Mouse (Mus musculus): ENCODE measurements around the gene Vipr1. TPM values are rescaled to one million over a fixed set of nuclear protein-coding genes. Genes with fewer than 3 reads are reported as not detected.

Gene Vipr1
- total RNA-seq, 4 experiments from 2014 or later = 0.96 to 2.0 (median 1.2) TPM

- DNase-seq (ENCODE audit: low spot score in 2 of 2) = no peak
These were observed 75.7 kb downstream of the Vipr1 start for GRCm38 (mm10) chr9:121718070-121718705.

GRCm38 (mm10) chr9:121718792-121719318 lies 76.3 kb downstream of the Vipr1 start, which contains the start of gene Nktr:
TSS of gene Nktr (plus strand) at chr9:121719169.
- DNase-seq (ENCODE audit: low spot score in 2 of 2) = peak; percentile 96 to 98

DNA sequence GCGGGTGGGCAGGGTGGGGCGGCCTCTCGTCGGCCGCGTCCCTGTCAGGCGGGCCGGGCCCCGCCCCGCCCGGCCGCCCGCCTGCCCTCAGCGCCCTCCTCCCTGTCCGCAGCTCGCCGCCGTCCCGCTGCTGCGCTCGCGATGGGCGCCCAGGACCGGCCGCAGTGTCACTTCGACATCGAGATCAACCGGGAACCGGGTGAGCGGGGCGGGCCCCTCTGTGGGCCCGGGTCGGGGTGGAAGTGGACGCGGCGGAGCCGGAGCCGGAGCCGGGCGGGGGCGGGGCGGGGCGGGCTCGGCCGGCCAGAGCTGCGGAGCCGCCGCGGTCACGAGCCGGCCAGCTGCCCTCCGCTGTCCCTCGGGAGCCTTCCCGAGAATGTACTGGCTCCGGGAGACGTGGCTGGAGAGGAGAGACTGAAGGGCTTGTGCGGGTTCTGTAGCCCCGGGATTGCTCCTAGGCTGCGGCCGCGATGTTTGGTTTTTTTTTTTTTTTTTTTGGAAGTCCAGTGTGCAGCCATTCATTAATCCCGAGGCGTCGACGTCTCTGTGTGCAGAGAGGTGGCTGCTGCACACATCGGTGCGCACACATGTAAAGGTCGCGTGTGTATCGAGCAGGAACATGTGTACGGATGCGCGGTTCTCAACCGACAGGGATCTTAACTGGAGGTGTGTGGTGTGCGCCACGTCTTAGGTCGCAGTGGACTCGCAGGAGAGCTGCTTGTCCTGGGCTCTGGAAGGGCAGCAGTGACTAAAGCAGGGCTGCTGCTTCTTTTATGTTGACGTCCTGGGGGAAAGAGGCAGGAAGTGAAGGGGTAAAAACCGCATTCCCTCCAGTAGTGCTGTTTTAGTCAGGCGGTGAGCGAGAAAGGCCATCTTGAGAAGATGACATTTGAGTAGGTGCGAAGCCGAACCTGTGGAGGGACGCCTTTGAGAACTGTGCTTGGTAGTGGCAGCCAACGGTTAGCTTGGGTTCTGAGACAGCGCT lies 77.1 kb downstream of the Vipr1 start:
- peak in 1 of 2 experiments; percentile 44 for DNase-seq (ENCODE audit: low spot score in 2 of 2)

Other genes with a start within 250 kb of the Vipr1 start
- gene Cck, start 147.0 kb upstream of the Vipr1 start, total RNA-seq (2022) = not detected
- gene Lyzl4, start 620 bp upstream of the Vipr1 start, total RNA-seq (2022) = not detected
- 1 to 10 TPM; 4.5 to 5.0 (median 4.6) TPM for gene Sec22c, start 62.8 kb downstream of the Vipr1 start, total RNA-seq (2022)
- gene Ss18l2, start 67.6 kb downstream of the Vipr1 start, total RNA-seq (2022) = 100 to 1,000 TPM; 111 to 123 (median 121) TPM
- 10 to 100 TPM; 27.7 to 38.7 (median 34.6) TPM for gene Nktr, start 76.5 kb downstream of the Vipr1 start, total RNA-seq (2022)
- gene Zfp651, start 116.6 kb downstream of the Vipr1 start, total RNA-seq (2022) = 100 to 1,000 TPM; 144 to 158 (median 155) TPM
- gene Klhl40, start 134.9 kb downstream of the Vipr1 start, total RNA-seq (2022) = 100 to 1,000 TPM; 117 to 138 (median 135) TPM
- gene Hhatl, start 149.8 kb downstream of the Vipr1 start, total RNA-seq (2022) = 100 to 1,000 TPM; 129 to 160 (median 141) TPM
- gene Ccdc13, start 196.7 kb downstream of the Vipr1 start, total RNA-seq (2022) = under 1 TPM in 1 of 4 experiments, not detected in 3; 0.15 TPM
- gene Higd1a, start 215.6 kb downstream of the Vipr1 start, total RNA-seq (2022) = 10 to 100 TPM; 76.7 to 98.3 (median 89.0) TPM